Mouse (Mus musculus): ENCODE results near the gene Wdr62. TPM values are rescaled to one million over a fixed set of nuclear protein-coding genes. Genes with fewer than 3 reads are reported as not detected.

Gene Wdr62
- total and polyA plus RNA-seq, 3 experiments = 0.97 to 5.3 (median 1.7) TPM

DNA sequence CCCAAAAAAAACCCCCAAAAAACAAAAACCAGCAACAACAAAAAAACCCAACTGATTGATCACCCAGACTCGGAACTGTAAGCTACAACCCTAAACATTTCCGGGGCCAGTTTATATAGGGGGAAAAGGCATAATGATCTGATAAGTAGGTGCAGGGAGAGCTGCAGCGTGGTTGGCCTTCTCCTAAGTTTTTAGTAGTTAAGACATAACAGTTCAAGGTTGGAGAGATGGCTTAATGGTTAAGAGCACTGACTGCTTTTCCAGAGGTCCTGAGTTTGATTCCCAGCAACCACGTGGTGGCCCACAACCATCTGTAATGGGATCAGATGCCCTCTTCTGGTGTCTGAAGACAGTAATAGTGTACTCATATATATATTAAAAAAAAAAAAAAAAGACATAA lies 1.3 kb upstream of the Wdr62 start:
- no peak overlapping the region for H3K27ac ChIP-seq
- TF ChIP-seq POLR2A (IDR thresholded peaks at IDR 0.05; ENCODE audit: insufficient read depth, low read depth, low read length) = no peak
- no peak for TF ChIP-seq CTCF (IDR thresholded peaks at IDR 0.05)
- TF ChIP-seq EP300 (IDR thresholded peaks at IDR 0.05; ENCODE audit: insufficient read depth, low read depth, low read length) = no peak
- H3K27me3 ChIP-seq (ENCODE audit: control insufficient read depth, insufficient read depth, low read length) = no peaks in the 10 kb centered on the region
- no peak overlapping the region for H3K9ac ChIP-seq (ENCODE audit: low read depth, low read length)
- H3K4me3 ChIP-seq = no peak overlapping the region
- WGBS = 80% methylated on average over 4 of the region's 4 CpGs
- H3K36me3 ChIP-seq (ENCODE audit: control insufficient read depth, insufficient read depth, low read length) = no peaks in the 10 kb centered on the region
- no peaks in the 10 kb centered on the region; the same call in 1 of the 2 replicates for H3K4me1 ChIP-seq (ENCODE audit: control insufficient read depth, insufficient read depth, low read length)
- DNase-seq = no peak
- intact Hi-C loops (cut with DNase I) = no loop called here
- no peaks in the 10 kb centered on the region for H3K79me2 ChIP-seq (replicated peaks; ENCODE audit: control insufficient read depth, insufficient read depth, low read length)

DNA sequence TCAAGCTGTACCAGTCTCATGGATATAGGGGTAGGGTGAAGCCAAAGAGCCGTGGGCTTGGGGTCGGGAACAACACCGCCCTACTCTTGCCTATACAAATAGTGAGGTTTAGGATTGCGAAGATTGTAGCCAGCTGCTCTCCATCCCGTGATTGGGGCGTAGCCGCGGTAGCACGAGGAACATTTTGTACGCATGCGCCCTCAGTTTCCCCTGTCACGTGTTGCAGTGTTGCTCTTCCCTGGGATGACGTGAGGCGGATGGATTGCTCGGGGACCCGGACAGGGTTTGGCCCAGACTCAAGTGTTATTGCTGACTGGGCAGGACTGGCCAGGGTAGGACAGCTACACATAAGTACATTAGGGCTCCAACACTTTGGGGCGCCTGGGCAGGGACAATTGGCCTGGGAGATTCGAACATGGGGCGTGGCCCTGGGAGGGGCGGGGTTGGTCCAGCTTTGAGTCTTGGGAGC lies 485 bp upstream of the Wdr62 start:
- Histone ChIP-seq H3K36me3 (ENCODE audit: control insufficient read depth, insufficient read depth, low read length) (no peaks in the 10 kb centered on the region), H3K27me3 (ENCODE audit: control insufficient read depth, insufficient read depth, low read length) (no peaks in the 10 kb centered on the region), H3K27ac (peak overlapping the region; percentile 91), H3K4me1 (ENCODE audit: control insufficient read depth, insufficient read depth, low read length) (no peaks in the 10 kb centered on the region; the same call in 1 of the 2 replicates), H3K79me2 (replicated peaks; ENCODE audit: control insufficient read depth, insufficient read depth, low read length) (no peaks in the 10 kb centered on the region), H3K4me3 (peak overlapping the region; percentile 90), H3K9ac (ENCODE audit: low read depth, low read length) (peak overlapping the region; percentile 36)
- no peak; the same call in 1 of the 2 replicates for TF ChIP-seq EP300 (IDR thresholded peaks at IDR 0.05; ENCODE audit: insufficient read depth, low read depth, low read length)
- no peak for TF ChIP-seq CTCF (IDR thresholded peaks at IDR 0.05)
- TF ChIP-seq POLR2A (IDR thresholded peaks at IDR 0.05; ENCODE audit: insufficient read depth, low read depth, low read length) = peak; percentile 64
- under 1% methylated on average over 20 of the region's 20 CpGs for WGBS
- DNase-seq = peak; percentile 88 to 91
- intact Hi-C loops (cut with DNase I) = loop anchor here (1.0 kb wide), 1 partner anchor 49 kb away; the partner anchor contains the start of gene Polr2i

DNA sequence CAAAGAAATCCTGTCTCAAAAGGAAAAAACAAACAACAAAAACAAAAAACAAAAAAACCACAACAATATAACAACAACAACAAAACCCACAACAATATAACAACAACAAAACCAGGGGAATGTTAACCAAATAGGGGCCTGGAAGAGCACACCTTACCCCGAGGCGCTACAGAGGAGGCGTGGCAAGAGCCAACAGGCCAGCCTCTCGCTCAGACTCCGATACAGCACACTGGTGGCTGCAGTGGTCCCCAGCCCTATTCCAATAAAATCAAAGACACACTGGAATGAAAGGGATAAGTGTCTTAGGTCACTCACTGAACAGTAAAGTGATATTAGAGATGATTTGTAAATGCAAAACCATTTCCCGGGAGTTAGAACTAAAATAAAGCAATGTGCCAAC lies 683 bp downstream of the Wdr62 start:
- no peak for TF ChIP-seq POLR2A (IDR thresholded peaks at IDR 0.05; ENCODE audit: insufficient read depth, low read depth, low read length)
- no peak for TF ChIP-seq EP300 (IDR thresholded peaks at IDR 0.05; ENCODE audit: insufficient read depth, low read depth, low read length)
- Histone ChIP-seq H3K4me3 (peak overlapping the region; percentile 90), H3K9ac (ENCODE audit: low read depth, low read length) (no peak overlapping the region), H3K27ac (no peak overlapping the region; the same call in 1 of the 2 replicates), H3K79me2 (replicated peaks; ENCODE audit: control insufficient read depth, insufficient read depth, low read length) (no peaks in the 10 kb centered on the region), H3K4me1 (ENCODE audit: control insufficient read depth, insufficient read depth, low read length) (no peaks in the 10 kb centered on the region; the same call in 1 of the 2 replicates), H3K27me3 (ENCODE audit: control insufficient read depth, insufficient read depth, low read length) (no peaks in the 10 kb centered on the region), H3K36me3 (ENCODE audit: control insufficient read depth, insufficient read depth, low read length) (no peaks in the 10 kb centered on the region)
- intact Hi-C loops (cut with DNase I) = no loop called here
- WGBS = 0% methylated on average over 6 of the region's 6 CpGs
- DNase-seq = no peak

DNA sequence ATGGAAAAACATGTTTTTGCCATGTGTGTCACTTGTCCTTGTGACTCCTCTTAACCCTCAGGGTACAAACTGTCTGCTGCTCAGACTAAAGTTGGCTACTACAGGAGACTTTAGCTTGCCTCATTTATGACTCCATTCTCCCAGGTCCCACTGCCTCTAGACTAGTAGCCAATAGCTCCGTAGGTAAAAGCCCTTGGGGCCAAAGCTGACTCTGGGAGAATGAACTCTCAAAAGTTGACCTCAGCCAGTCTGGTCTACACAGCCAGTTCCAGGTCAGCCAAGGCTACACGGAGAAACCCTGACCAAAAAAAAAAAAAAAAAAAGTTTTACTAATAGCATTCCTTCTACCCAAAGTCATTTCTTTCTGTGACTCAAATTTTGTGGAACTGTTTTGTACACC lies 1.3 kb downstream of the Wdr62 start:
- no peak for DNase-seq
- intact Hi-C loops (cut with DNase I) = no loop called here
- H3K4me3 ChIP-seq = no peak overlapping the region
- no peaks in the 10 kb centered on the region; the same call in 1 of the 2 replicates for H3K4me1 ChIP-seq (ENCODE audit: control insufficient read depth, insufficient read depth, low read length)
- H3K27me3 ChIP-seq (ENCODE audit: control insufficient read depth, insufficient read depth, low read length) = no peaks in the 10 kb centered on the region
- H3K9ac ChIP-seq (ENCODE audit: low read depth, low read length) = no peak overlapping the region
- no peaks in the 10 kb centered on the region for H3K36me3 ChIP-seq (ENCODE audit: control insufficient read depth, insufficient read depth, low read length)
- H3K79me2 ChIP-seq (replicated peaks; ENCODE audit: control insufficient read depth, insufficient read depth, low read length) = no peaks in the 10 kb centered on the region
- 33% methylated on average over 2 of the region's 2 CpGs for WGBS
- TF ChIP-seq EP300 (IDR thresholded peaks at IDR 0.05; ENCODE audit: insufficient read depth, low read depth, low read length) = no peak
- no peak for TF ChIP-seq CTCF (IDR thresholded peaks at IDR 0.05)
- TF ChIP-seq POLR2A (IDR thresholded peaks at IDR 0.05; ENCODE audit: insufficient read depth, low read depth, low read length) = no peak
- H3K27ac ChIP-seq = no peak overlapping the region

DNA sequence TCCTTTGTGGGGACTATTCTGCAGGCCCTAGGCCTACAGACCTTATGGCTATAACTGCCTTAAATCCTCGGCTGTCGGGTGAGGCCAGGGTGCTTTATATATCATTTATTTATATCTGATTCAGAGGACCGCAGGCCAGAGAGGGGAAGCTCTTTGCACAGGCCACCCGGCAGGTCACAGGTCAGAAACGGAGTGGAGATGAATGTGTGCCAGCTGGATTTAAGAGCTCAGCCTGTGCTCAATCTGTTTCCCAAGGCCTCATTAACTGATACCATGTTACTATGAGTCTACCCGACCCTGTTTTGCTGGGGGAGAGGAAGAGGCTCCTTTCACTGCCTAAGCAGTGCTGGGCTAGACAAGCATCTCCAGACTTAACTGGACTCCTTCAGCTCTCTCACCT lies 5.8 kb downstream of the Wdr62 start:
- H3K79me2 ChIP-seq (replicated peaks; ENCODE audit: control insufficient read depth, insufficient read depth, low read length) = no peaks in the 10 kb centered on the region
- TF ChIP-seq EP300 (IDR thresholded peaks at IDR 0.05; ENCODE audit: insufficient read depth, low read depth, low read length) = no peak
- no peak for TF ChIP-seq CTCF (IDR thresholded peaks at IDR 0.05)
- no peak for TF ChIP-seq POLR2A (IDR thresholded peaks at IDR 0.05; ENCODE audit: insufficient read depth, low read depth, low read length)
- no peaks in the 10 kb centered on the region for H3K27me3 ChIP-seq (ENCODE audit: control insufficient read depth, insufficient read depth, low read length)
- no peaks in the 10 kb centered on the region for H3K4me1 ChIP-seq (ENCODE audit: control insufficient read depth, insufficient read depth, low read length)
- H3K36me3 ChIP-seq (ENCODE audit: control insufficient read depth, insufficient read depth, low read length) = no peaks in the 10 kb centered on the region
- H3K27ac ChIP-seq = no peak overlapping the region
- H3K9ac ChIP-seq (ENCODE audit: low read depth, low read length) = no peak overlapping the region
- intact Hi-C loops (cut with DNase I) = no loop called here
- 84% methylated on average over 6 of the region's 6 CpGs for WGBS
- no peak overlapping the region for H3K4me3 ChIP-seq
- DNase-seq = no peak

DNA sequence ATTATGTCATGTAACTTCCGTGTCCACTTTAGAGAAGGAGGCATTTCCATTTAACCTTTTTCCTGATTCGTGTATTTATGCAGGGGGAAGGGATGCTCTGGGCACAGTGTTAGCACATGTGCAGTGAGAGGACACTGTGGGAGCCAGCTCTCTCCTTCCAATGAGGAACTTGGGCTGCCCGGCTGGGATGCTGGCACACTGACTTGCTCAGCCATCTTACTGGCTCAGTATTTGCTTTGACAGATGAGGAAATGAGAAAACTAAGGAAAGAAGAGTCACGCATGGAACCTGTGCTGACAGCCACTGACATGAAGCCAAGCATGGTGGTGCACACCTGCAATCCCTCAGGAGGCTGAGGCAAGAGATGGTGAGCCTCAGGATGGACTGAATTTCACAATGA lies 10.6 kb downstream of the Wdr62 start:
- no peaks in the 10 kb centered on the region for H3K27me3 ChIP-seq (ENCODE audit: control insufficient read depth, insufficient read depth, low read length)
- H3K4me1 ChIP-seq (ENCODE audit: control insufficient read depth, insufficient read depth, low read length) = no peaks in the 10 kb centered on the region
- no peaks in the 10 kb centered on the region for H3K79me2 ChIP-seq (replicated peaks; ENCODE audit: control insufficient read depth, insufficient read depth, low read length)
- intact Hi-C loops (cut with DNase I) = no loop called here
- TF ChIP-seq POLR2A (IDR thresholded peaks at IDR 0.05; ENCODE audit: insufficient read depth, low read depth, low read length) (no peak), EP300 (IDR thresholded peaks at IDR 0.05; ENCODE audit: insufficient read depth, low read depth, low read length) (no peak), CTCF (IDR thresholded peaks at IDR 0.05) (no peak)
- H3K27ac ChIP-seq = no peak overlapping the region
- no peaks in the 10 kb centered on the region for H3K36me3 ChIP-seq (ENCODE audit: control insufficient read depth, insufficient read depth, low read length)
- DNase-seq = no peak
- H3K9ac ChIP-seq (ENCODE audit: low read depth, low read length) = no peak overlapping the region
- 82% methylated on average over 4 of the region's 4 CpGs for WGBS
- no peak overlapping the region for H3K4me3 ChIP-seq
